Mouse (Mus musculus) cerebral cortex, adult 2 months (tissue): ENCODE data around the gene Fbxo47.

Source experiments
- WGBS: fragments of 180-500 bp; shearing (Covaris S2); methylation state at CpG from one replicate; pipeline ENCODE4 v1.1.7; 2018; 5-methylcytosine and 5-hydroxymethylcytosine counted together

The Fbxo47 gene

DNA sequence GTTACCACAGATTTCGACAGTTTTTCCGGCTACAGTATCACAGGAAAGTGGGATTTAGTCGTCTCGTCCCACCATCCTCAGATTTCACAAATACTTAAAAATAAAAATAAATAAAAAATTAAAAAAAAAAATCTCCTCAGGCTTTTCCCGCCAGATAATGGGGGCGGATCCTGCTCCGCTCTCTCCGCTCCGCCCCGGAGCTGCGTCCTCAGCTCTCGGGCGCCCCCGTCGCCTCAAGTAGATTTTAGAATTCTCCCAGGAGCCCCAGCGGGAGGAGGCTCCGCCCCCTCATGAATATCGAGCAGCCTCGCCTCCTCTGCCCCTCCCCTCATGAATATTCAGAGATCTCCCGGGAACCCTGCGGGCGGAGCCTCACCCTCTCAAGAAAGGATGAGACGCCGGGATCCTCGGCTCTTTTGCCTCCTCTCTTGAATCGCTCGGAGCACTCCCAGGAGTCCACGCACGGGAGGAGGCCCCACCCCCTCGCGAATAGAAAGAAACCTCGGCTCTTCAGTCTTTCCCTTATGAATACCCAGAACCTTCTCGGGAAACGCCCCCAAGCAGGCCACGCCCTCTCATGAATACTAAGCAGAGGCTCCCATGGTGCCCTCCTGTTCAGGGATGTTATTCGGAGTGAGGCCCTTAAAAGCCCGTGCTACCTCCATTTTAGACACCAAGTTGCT is at the start of gene Fbxo47:
TSS of gene Fbxo47 (minus strand) at position 237 of the 683 bp plus-strand sequence.
- under 1% methylated on average over 37 of the region's 37 CpGs for WGBS

DNA sequence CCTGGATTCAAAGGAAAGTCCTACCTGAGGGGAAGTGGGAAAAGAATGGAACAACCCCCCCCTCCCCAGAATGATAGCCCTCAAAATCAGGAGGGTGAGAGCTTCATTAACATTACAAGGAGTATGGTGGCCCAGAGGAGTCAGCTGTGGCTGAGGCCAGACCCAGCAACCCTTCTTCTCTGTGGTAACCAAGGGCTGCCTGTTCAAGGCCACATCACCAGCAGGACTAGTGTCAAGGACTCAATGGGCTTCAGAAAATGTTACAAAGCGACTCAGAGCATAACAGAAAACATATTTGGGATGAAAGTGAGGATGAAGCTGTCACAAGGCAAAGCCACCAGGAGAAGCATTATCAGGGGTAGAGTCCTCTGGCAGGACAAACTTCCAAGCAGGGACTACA is 49.6 kb upstream of the Fbxo47 start:
- WGBS = 91% methylated on average over 1 of the region's 1 CpGs

DNA sequence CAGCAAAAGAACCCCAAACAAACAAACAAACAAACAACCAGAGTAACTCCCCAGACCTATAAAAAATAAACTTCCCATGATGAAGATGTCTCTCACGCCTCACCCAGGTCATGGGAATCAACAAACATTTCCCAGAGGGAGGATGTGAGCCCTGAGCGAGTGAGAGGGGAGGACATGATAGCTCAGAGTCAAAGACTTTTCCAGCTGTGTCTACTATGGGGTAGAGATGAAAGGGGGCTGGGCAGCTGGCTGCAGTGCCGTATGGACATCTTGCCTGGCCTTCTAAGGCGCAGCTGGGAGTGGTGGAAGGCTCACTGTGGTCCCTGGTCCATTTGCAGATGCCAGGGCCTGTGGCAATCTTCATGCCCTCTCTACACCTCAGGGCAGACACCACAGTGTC is 45.0 kb upstream of the Fbxo47 start:
- WGBS = 77% methylated on average over 4 of the region's 4 CpGs

DNA sequence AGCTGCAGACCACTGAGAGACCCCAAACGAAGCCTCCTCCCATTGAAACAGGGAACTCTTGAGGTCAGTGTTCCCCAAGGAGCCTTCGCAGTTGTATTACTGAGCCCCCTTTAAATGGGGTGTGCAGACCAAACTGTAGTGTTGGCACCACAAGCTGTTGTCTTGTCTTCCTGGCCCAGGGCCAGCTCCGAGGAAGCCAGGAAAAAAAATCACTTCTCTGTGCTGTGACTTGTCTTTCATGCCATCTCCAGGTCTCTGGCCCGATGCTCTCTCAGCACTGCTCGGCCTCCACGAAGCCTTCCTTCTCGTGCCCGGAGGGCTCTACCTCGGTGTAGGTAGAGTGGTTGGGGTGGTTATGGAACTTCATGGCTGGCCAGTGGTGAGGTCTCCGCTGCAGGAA is 40.3 kb upstream of the Fbxo47 start:
- 87% methylated on average over 10 of the region's 10 CpGs for WGBS

DNA sequence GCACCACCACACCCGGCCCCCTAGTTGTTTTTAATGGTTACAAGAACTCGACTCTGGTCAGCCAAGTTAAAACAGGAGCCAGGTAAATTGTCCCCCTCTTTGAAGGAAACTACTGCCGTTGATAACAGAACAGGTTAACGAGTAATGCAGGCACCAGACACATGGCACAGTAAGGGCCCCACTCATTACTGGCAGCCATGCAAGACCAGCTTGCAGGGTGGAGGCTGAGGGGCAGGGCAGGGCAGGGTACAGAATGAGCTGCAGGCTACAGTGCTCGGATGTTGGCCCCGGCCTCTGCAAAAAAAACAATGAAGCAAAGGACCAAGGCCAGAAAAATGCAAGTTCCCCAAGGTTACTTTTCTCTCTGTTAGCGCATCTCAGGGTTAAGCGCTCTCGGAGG is 39.7 kb upstream of the Fbxo47 start:
- 82% methylated on average over 9 of the region's 9 CpGs for WGBS

DNA sequence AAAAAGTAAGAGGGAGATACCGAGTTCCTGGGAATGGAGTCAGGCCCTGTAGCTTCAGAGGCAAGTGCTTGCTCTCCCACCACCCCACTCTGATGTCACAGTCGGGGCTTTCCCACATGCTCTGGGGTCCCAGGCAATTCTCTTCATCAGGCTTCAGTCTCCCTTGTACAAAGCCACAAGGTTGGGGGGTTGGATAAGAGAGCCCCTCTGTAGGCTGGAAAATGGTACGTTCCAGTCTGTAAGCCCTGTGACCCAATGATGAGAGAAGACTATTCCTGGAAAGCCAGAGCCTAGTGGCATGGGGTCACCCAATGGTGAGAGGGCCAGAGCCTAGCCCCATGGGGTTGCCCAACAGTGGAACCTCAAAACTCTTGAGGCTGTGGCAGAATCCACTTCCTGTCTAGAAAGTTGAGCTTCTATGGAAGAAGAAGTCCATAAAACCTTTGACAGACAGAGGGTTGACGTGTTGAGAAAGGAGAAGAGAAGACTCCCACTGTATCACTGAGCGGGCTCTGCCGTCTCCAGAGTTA is 32.1 kb upstream of the Fbxo47 start:
- WGBS = 94% methylated on average over 6 of the region's 6 CpGs

DNA sequence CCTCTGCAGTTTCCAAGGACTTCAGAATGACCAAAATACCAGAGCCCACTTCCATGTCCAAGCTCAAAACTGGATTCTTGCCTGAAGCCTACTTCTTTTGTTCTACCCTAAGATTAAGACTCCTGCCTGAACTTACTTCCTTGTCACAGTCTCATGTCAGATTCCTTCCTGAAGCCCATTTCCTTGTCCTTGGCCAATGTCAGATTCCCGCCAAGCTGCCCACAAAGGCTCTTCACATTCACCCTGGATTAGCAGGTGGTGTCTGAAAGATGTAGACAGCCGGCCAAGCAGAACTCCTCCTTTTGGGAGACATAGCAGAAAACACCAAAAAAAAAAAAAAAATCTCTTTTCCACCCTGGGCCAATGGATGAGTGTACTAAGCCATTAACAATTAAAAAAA is 31.5 kb upstream of the Fbxo47 start:
- 75% methylated on average over 2 of the region's 2 CpGs for WGBS

DNA sequence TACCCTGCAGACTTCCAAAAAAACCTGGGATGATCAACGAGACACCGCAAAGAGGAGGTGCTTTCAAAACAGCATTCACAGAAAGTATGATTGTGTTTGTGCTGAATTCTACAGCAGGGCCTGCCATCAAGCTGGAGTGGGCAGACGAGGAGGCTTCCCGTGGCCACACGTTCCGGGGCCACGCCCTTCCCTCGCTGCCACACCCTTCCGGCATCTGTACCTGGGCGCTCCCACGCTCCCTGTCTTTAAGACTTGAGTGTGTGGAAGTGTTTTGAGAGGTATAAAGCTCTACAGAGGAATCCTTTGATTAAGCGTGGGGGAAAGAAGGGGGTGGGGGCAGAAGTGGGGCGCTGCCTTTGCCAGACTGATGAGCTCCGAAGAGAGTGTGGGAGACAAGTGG is 29.2 kb upstream of the Fbxo47 start:
- 85% methylated on average over 14 of the region's 14 CpGs for WGBS

DNA sequence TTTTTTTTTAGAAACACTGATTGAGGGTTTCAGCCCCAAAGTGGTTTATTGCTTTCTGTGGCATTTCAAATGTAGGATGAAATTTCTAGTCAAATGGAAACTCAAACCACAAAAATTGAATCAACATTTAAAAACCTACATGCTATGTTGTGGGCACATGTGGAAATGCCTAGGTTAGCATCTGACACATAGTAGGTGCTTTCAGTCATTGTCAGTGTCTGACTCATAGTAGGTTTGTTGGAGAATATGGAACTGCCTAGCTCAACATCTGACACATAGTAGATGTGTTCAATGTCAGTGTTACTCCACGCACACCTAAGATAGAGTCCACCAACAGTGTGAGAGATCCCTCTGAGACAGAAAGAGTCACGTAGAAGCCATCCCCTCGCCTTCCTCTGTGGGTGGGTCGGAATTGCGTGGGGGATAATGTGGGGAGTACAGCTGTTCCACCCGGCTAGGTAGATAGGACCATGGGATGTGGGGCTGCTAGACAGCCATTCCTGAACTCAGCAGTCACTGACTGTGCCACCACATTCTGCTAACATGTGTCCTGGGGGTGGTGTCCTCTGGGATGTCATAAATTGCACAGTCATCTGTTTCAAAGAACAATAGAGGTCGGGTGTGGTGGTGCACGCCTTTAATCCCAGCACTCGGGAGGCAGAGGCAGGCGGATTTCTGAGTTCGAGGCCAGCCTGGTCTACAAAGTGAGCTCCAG is 24.8 kb upstream of the Fbxo47 start:
- WGBS = 89% methylated on average over 11 of the region's 11 CpGs

DNA sequence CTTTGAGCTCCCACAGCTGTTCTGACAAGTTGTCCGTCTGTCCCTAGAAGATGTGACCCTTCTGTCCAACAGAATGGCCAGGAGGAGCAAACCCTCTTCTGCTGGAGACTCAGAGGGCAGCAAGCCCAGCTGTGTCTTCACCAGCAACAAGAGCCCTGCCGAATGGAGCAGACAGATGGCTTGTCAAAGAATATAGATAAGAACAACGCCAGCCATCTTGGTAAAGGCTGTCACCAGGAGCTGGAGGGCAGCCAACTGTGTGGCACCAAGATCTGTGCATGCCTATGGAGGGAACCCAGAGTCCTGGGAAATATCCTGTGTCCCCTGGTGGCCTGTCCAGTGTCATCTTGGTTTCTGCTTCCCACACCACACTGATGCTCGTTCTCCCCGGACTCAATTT is 24.0 kb upstream of the Fbxo47 start:
- WGBS = 85% methylated on average over 5 of the region's 5 CpGs

DNA sequence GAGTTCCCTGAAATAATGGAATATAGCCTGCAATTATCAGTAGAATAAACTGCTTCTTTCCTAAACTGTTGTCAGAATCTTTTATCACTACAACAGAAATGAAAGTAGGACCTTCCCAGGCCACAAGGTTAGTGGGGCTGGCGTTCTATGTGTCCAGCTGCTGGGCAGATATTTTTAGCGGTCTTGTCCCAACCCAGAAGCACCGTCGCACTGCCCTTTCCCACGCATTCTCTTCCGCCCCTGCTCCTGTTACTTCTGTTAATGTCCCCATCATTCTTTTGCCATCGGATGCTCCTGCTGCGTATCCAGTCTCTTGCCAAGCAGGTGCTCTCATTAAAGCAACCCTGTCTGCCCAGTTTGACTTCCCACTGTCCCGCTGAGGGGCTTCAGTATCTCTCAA is 23.0 kb upstream of the Fbxo47 start:
- 85% methylated on average over 9 of the region's 9 CpGs for WGBS

DNA sequence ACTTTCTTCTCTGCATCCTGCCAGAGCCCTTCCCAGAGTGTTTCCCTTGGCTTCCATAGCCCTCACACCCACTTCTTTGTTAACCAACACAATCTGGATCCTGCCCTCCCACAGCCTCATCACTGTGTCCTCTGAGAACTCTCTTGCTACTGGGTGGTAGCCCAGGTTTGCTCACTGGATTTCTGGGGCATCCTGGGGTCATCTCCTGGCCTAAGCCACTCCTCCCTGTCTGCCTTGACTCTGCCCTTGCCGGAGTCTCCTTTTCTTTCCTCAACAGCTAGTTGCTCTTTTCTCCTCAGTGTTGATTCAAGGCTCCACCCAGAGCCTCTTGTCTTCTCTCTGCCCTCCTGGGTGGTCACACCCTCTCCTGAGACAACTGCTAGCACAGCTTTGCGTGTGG is 22.0 kb upstream of the Fbxo47 start:
- WGBS = 76% methylated on average over 2 of the region's 2 CpGs

DNA sequence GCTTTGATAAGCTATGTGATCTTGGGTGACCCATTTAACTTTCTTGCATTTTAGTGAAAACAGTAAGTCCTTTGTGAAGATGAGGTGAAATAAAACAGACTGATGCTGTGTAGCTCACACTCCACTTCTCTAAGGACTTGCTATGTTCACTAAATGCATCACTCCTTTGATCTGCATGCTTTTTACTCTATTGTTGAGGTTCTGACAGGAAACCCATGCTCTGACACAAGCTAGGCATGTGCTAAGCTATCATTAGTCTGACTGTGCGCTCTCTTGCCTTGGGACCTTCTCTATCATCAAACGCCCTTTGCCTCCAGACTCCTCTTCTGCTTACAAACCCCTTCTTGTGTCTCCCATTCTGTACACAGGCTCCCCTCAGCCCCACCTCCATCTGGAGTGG is 21.6 kb upstream of the Fbxo47 start:
- 96% methylated on average over 2 of the region's 2 CpGs for WGBS

DNA sequence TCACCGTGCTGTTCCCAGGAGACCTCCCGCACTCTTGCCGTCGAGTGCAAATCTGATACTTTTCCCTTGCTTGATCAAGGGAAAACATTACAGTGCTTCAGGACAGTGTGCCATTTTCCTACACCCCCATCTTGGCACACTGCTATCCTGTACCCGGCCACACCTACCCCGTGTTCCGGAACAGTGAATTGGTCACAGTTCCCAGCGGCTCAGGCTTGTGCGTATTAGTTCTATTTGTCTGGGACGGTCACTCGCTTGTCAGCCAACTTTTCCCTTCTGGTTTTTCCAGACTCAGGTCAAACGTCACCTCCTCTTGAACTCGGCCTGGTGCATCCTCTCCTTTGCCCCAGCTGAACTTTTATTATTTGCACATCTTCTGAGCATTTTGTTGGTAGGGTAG is 20.8 kb upstream of the Fbxo47 start:
- WGBS = 85% methylated on average over 13 of the region's 13 CpGs

DNA sequence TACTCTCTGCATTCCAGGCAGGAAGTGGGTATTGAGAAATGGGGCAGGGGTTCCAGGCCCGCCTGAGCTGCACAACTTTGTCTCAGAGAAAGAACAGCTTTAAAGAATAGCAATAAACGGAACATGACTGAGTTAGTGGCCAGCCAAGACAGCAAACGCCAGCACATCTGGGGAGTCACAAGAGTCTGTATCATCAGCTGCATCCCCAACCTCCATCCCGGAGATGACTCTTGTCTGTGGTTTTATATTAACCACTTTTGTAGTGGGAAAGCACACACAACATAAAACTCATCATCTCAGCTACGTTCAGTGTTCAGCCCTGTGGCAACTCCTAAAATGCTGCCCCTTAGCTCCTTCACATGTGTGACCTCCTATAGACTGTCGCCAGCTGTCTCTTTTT is 17.9 kb upstream of the Fbxo47 start:
- 89% methylated on average over 6 of the region's 6 CpGs for WGBS

DNA sequence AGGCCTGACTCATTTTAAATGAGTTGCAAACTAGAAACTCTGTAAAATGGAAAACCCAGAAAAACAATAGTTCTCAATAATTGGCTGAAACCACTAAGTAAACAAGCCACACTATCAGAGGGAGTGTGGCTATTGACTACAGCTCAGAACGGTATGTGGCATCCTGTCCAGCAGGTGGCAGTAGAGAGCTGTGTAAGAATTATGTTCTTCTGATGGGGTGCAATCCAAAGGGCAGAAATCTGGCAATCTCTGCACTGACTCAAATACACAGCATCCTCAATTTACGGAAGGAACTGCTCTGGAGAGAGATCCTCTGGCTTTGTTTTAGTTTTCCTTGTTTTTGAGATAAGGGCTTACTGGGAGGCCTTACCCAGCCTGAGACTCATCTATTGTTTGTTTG is 15.9 kb upstream of the Fbxo47 start:
- 0% methylated on average over 2 of the region's 2 CpGs for WGBS

DNA sequence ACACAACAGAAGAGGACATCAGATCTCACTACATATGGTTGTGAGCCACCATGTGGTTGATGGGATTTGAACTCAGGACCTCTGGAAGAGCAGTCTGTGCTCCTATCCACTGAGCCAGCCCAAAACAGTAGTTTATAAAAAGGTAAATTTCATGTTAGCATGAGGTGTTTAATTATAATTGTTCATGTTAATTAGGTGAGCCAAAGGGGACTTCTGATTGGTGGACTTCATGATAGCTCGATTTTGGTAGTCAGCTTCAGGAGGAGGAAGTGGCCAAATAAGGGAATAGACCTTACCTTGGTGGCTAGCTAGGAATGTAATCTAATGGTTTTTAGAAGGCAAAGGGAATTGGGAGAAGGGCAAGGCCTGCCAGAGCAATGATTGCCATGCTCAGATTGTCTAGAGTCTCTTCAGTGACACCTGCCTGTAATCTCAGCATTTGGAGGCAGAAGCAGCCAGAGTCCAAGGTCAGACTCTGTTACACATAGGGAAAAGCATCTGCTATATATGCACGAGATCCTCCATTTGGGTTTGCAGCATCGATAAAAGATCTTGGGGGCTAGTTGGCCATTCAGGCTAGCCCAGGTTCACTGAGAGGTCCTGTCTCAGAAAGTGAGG is 13.7 kb upstream of the Fbxo47 start:
- WGBS = 78% methylated on average over 3 of the region's 3 CpGs

DNA sequence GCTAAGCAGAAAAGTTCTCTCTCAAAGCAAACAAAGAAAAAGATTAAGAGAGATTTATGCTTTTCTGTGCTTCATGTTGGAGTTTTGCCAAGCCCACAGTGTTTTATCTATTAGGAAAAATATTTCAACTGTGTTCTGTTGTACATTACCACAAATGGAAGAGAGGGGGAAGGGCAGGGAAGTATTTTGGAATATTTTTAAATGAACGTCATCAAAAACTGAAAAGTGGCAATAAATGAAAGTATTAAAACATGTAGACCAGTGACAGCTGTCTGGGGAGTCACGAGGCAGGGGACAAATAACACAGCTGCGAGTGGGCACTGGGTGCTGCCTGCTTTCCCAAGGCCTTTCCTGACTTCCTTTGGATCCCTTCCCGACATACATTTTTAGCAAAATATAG is 12.7 kb upstream of the Fbxo47 start:
- WGBS = 77% methylated on average over 4 of the region's 4 CpGs

DNA sequence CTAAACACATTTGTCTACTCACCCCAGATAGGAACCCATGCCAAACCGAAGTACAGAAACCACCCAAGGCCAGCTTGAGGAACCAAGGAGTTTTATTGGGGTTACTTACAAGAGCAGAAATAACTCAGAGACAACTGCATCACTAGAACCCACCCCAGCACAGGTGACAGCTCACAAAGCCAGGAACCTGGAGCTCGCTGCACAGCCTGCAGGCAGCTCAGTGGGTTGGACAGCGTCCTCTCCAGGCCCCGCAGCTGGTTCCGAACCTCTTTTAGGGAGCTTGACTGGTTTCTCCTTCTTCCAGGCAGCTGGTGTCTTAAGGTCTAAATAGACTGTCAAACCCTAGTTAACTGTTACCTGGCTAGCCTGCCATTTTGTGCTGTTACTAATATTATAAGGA is 7.9 kb upstream of the Fbxo47 start:
- 86% methylated on average over 5 of the region's 5 CpGs for WGBS

DNA sequence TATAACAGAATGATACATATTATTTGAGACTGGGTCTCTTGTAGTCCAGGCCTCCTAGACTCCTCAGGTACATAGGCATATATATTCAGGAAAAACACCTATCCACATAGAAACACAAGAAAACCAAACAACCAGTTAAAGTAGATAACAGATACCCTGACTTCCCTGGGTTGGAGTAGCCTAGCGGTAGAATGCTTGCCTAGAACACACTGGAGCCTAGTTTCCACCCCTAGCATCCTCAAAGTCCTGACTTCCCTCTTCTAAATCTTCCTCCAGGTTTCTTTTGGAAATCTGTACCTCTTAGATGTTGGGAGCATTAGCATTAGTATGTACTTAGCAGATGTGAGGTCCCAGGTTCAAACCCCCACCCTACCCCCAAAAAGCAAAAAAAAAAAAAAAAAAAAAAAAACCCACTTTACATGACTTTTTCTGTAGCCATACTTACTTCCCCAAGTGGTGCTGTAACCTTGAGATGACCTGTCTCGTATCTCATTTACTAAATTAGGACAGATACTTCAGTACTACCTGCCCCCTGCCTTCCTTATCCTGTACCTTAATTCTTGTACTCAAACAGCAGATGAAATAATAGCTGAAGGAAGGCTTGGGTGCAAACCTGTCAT is 1.5 kb upstream of the Fbxo47 start:
- 93% methylated on average over 2 of the region's 2 CpGs for WGBS

DNA sequence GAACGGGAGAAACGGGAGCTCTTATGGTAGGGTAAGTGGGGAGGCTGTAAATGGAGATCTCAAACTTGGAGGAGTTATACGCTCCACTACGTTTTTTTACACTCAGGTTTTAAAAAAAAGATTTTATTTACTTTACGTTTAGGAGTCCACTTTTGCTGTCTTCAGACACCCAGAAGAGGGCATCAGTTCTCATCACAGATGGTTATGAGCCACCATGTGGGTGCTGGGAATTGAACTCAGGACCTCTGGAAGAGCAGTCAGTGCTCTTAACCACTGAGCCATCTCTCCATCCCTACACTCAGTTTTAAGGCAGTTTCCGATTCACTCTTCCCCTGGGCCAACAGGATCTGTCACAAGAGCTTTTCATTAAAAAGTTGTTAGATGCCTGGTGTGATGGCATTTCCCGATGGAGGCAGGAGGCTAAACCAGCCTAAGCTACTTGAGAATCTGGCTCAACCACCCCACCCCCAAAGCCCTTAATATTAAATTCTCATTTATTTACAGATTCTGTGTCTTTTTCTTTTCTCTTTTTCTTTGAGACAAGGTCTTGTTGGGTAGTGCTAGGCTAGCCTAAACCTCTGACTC is 739 bp upstream of the Fbxo47 start:
- 23% methylated on average over 7 of the region's 7 CpGs for WGBS

DNA sequence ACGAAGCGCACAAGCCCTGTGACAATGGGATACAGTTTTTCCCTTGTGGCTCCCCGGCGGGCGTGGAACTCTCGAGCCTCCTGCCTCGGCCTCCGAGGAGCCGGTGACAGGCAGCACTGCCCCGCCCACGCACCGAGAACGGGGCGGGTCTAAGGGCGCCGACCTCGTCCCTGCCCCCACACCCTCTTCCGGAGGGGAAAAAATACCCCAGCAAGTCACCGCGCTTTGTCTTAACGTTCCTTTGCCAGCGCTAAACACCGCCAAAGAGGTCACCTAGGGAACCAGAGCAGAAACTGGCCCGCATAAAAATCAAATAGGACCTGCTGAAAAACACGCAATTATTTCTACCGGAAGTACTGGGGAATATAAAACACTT is 424 bp downstream of the Fbxo47 start:
- WGBS = 3% methylated on average over 26 of the region's 26 CpGs
